Mouse (Mus musculus): ENCODE measurements around the gene Foxj3.

GRCm38 (mm10) chr4:119663409-119664095 lies 126.7 kb downstream of the Foxj3 start:
- TF ChIP-seq POLR2A (IDR thresholded peaks at IDR 0.05; ENCODE audit: insufficient read depth, low read length) (no peak), CTCF (IDR thresholded peaks at IDR 0.05; ENCODE audit: low read depth, low read length) (no peak), EP300 (IDR thresholded peaks at IDR 0.05; ENCODE audit: insufficient read depth, low read depth, low read length) (no peak)
